Mouse (Mus musculus): Measurements from ENCODE around the gene Ampd2. TPM values are rescaled to one million over a fixed set of nuclear protein-coding genes. Genes with fewer than 3 reads are reported as not detected.

The Ampd2 gene
- 43.8 and 45.5 TPM in 2 replicates for polyA plus RNA-seq (2014; fragmentation: Nextera tagmentation; extraction: Ambion mirVana)

DNA sequence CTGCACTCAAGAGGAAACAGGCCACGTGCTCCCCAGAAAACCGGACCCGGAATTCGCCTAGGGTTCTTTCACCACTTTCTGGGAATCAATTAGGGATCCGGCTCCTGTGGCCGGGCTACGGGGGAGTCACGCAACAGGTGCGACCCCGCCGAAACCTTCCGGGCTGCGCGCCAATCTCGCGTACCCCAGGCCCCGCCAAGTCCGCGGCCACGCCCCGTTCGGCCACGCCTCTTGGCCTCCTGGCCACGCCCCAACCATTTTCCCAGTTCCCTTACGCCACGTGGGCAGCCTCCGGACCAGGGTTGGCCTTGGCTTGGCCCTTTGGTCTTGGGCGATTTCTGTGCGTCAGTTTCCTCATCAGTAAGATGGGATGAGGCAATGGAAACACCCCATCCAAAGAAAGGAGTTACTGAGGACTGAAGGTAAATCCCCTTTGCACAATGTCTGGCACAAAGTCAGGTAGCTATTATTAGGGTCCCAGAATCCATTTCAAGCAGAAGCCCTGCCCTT, at the start of gene Ampd2:
Ampd2 (minus strand) TSS at position 182 of the 510 bp plus-strand sequence.
- H3K4me1 ChIP-seq (replicated peaks; ENCODE audit: control insufficient read depth, insufficient read depth, low read length): peaks cover 41% of the 10 kb centered on the region
- H3K36me3 ChIP-seq (replicated peaks; ENCODE audit: control insufficient read depth, insufficient read depth): no peaks in the 10 kb centered on the region
- peak within 1 kb of the TSS; percentile 69 for H3K9ac ChIP-seq
- peak within 1 kb of the TSS; percentile 76 for H3K27ac ChIP-seq
- no peaks in the 10 kb centered on the region for H3K9me3 ChIP-seq (ENCODE audit: control insufficient read depth, low read length)
- peak within 1 kb of the TSS; percentile 42 for H3K4me3 ChIP-seq (replicated peaks; ENCODE audit: low read length)
- 0% methylated on average over 29 of the region's 29 CpGs for WGBS
- DNase-seq (ENCODE audit: low spot score): peak; percentile 52
- ATAC-seq (ENCODE audit: low FRiP score): no peak
- H3K4me2 ChIP-seq (replicated peaks): peak within 1 kb of the TSS; percentile 92
- H3K27me3 ChIP-seq (ENCODE audit: control insufficient read depth, insufficient read depth, low read length): no peaks in the 10 kb centered on the region

DNA sequence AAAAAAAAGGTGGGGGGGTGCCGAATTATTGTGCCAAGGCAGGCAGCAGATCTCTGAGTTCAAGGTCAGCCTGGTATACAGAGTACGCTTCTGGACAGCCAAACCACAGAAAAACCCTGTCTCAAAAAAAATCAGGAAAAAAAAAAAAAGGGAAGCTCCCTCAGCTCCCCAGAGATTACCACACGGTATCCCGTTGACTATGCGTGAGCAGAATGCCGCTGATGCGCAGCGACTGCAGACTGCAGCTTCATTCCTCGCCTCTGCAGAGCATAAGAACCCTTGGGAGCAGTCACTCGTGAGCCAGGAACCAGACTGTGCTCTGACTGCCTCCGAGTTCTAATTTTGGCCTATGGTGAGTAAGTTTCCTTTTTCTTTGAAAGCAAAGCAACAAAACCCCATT, 48.2 kb upstream of the Ampd2 start:
- Histone ChIP-seq H3K4me2 (replicated peaks) (peak overlapping the region; percentile 14; the same call in 1 of the 2 replicates), H3K27ac (peak overlapping the region; percentile 17; the same call in 1 of the 2 replicates)
- WGBS: 41% methylated on average over 11 of the region's 11 CpGs

GRCm38 (mm10) chr3:108132484-108132883, 46.0 kb upstream of the Ampd2 start:
- no peaks in the 10 kb centered on the region for H3K9me3 ChIP-seq (ENCODE audit: control insufficient read depth, low read length)

More for the DNA sequence above, 48.2 kb upstream of the Ampd2 start:
- no peak overlapping the region for H3K4me3 ChIP-seq (replicated peaks; ENCODE audit: low read length)
- H3K4me1 ChIP-seq (replicated peaks; ENCODE audit: control insufficient read depth, insufficient read depth, low read length): peaks cover 14% of the 10 kb centered on the region; the same call in 1 of the 2 replicates
- H3K27me3 ChIP-seq (ENCODE audit: control insufficient read depth, insufficient read depth, low read length): no peaks in the 10 kb centered on the region
- no peaks in the 10 kb centered on the region for H3K9me3 ChIP-seq (ENCODE audit: control insufficient read depth, low read length)
- no peaks in the 10 kb centered on the region; the same call in 1 of the 2 replicates for H3K36me3 ChIP-seq (replicated peaks; ENCODE audit: control insufficient read depth, insufficient read depth)
- ATAC-seq (ENCODE audit: low FRiP score) (no peak), DNase-seq (ENCODE audit: low spot score) (no peak)
- H3K9ac ChIP-seq: no peak overlapping the region

DNA sequence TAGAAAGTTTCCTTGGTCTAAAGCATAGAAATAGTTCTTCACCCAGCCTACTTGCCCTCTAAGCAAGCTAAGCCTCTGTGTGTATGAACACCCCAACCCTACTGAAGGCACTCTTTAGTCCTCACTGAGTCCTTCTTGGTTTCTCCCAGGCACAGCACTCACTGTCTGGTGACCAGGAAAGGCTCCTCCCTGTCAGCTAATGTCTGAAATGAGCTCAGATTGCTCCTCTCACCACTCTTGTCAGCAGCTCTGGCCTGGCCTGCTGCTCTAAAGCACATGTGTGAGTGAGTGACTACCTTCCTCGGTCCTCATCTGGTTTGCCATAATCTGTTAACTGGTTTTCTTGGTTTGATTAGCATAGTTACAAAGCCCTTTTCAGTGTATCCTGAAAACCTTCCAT, 45.4 kb upstream of the Ampd2 start:
- no peaks in the 10 kb centered on the region for H3K9me3 ChIP-seq (ENCODE audit: control insufficient read depth, low read length)
- H3K27me3 ChIP-seq (ENCODE audit: control insufficient read depth, insufficient read depth, low read length): no peaks in the 10 kb centered on the region
- ATAC-seq (ENCODE audit: low FRiP score) (no peak), DNase-seq (ENCODE audit: low spot score) (no peak)
- H3K4me3 ChIP-seq (replicated peaks; ENCODE audit: low read length): no peak overlapping the region
- H3K27ac ChIP-seq: no peak overlapping the region
- no peaks in the 10 kb centered on the region for H3K36me3 ChIP-seq (replicated peaks; ENCODE audit: control insufficient read depth, insufficient read depth)
- H3K4me1 ChIP-seq (replicated peaks; ENCODE audit: control insufficient read depth, insufficient read depth, low read length): peaks cover 14% of the 10 kb centered on the region; the same call in 1 of the 2 replicates
- H3K9ac ChIP-seq: no peak overlapping the region
- WGBS: 92% methylated on average over 1 of the region's 1 CpGs
- H3K4me2 ChIP-seq (replicated peaks): no peak overlapping the region

More at GRCm38 (mm10) chr3:108132484-108132883, 46.0 kb upstream of the Ampd2 start:
- no peaks in the 10 kb centered on the region for H3K27me3 ChIP-seq (ENCODE audit: control insufficient read depth, insufficient read depth, low read length)
- H3K4me1 ChIP-seq (replicated peaks; ENCODE audit: control insufficient read depth, insufficient read depth, low read length): peaks cover 14% of the 10 kb centered on the region; the same call in 1 of the 2 replicates
- ATAC-seq (ENCODE audit: low FRiP score): no peak
- no peak overlapping the region for H3K4me3 ChIP-seq (replicated peaks; ENCODE audit: low read length)
- DNase-seq (ENCODE audit: low spot score): no peak
- no peaks in the 10 kb centered on the region for H3K36me3 ChIP-seq (replicated peaks; ENCODE audit: control insufficient read depth, insufficient read depth)
- H3K4me2 ChIP-seq (replicated peaks): no peak overlapping the region
- H3K9ac ChIP-seq: no peak overlapping the region
- WGBS: 94% methylated on average over 1 of the region's 1 CpGs
- H3K27ac ChIP-seq: no peak overlapping the region

DNA sequence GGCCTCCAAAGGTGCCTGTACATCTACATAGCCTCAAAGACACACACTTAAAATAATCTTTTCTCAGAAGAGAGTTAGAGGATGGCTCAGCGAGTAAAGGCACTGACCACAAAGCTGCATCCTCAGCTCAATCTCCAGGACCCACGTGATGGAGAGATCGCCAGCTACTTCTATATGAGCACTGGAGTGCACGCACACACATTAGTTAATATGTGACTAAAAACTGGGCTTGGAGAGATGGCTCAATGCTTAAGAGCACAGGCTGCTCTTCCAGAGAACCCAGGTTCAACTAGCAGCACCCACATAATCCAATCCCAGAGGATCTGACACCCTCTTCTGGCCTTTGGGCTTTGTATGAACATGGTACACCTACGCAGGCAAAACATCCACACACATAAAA, 44.8 kb upstream of the Ampd2 start:
- Histone ChIP-seq H3K27me3 (ENCODE audit: control insufficient read depth, insufficient read depth, low read length) (no peaks in the 10 kb centered on the region), H3K4me2 (replicated peaks) (no peak overlapping the region), H3K4me1 (replicated peaks; ENCODE audit: control insufficient read depth, insufficient read depth, low read length) (peaks cover 14% of the 10 kb centered on the region; the same call in 1 of the 2 replicates), H3K36me3 (replicated peaks; ENCODE audit: control insufficient read depth, insufficient read depth) (no peaks in the 10 kb centered on the region), H3K27ac (no peak overlapping the region), H3K9ac (no peak overlapping the region), H3K4me3 (replicated peaks; ENCODE audit: low read length) (no peak overlapping the region), H3K9me3 (ENCODE audit: control insufficient read depth, low read length) (no peaks in the 10 kb centered on the region)
- 80% methylated on average over 5 of the region's 5 CpGs for WGBS
- ATAC-seq (ENCODE audit: low FRiP score) (no peak), DNase-seq (ENCODE audit: low spot score) (no peak)

- Histone ChIP-seq H3K36me3 (replicated peaks; ENCODE audit: control insufficient read depth, insufficient read depth) (no peaks in the 10 kb centered on the region), H3K9me3 (ENCODE audit: control insufficient read depth, low read length) (no peaks in the 10 kb centered on the region), H3K9ac (no peak overlapping the region), H3K27me3 (ENCODE audit: control insufficient read depth, insufficient read depth, low read length) (no peaks in the 10 kb centered on the region), H3K27ac (no peak overlapping the region), H3K4me1 (replicated peaks; ENCODE audit: control insufficient read depth, insufficient read depth, low read length) (peaks cover 12% of the 10 kb centered on the region; the same call in 1 of the 2 replicates), H3K4me2 (replicated peaks) (no peak overlapping the region), H3K4me3 (replicated peaks; ENCODE audit: low read length) (no peak overlapping the region)
- DNase-seq (ENCODE audit: low spot score) (no peak), ATAC-seq (ENCODE audit: low FRiP score) (no peak)
- WGBS: 95% methylated on average over 4 of the region's 4 CpGs
These were observed 43.4 kb upstream of the Ampd2 start for GRCm38 (mm10) chr3:108129804-108130203.

- H3K4me2 ChIP-seq (replicated peaks): no peak overlapping the region
- H3K4me3 ChIP-seq (replicated peaks; ENCODE audit: low read length): no peak overlapping the region
- ATAC-seq (ENCODE audit: low FRiP score): no peak
- H3K9me3 ChIP-seq (ENCODE audit: control insufficient read depth, low read length): no peaks in the 10 kb centered on the region
- no peaks in the 10 kb centered on the region for H3K36me3 ChIP-seq (replicated peaks; ENCODE audit: control insufficient read depth, insufficient read depth)
- peaks cover 8% of the 10 kb centered on the region; the same call in 1 of the 2 replicates for H3K4me1 ChIP-seq (replicated peaks; ENCODE audit: control insufficient read depth, insufficient read depth, low read length)
- 87% methylated on average over 4 of the region's 4 CpGs for WGBS
- H3K9ac ChIP-seq: no peak overlapping the region
- H3K27ac ChIP-seq: no peak overlapping the region
- DNase-seq (ENCODE audit: low spot score): no peak
- no peaks in the 10 kb centered on the region for H3K27me3 ChIP-seq (ENCODE audit: control insufficient read depth, insufficient read depth, low read length)
These were observed 42.9 kb upstream of the Ampd2 start for GRCm38 (mm10) chr3:108129367-108129766.

- ATAC-seq (ENCODE audit: low FRiP score): no peak
- no peak overlapping the region for H3K4me2 ChIP-seq (replicated peaks)
- no peaks in the 10 kb centered on the region for H3K9me3 ChIP-seq (ENCODE audit: control insufficient read depth, low read length)
These were observed 42.1 kb upstream of the Ampd2 start for GRCm38 (mm10) chr3:108128520-108128919.

DNA sequence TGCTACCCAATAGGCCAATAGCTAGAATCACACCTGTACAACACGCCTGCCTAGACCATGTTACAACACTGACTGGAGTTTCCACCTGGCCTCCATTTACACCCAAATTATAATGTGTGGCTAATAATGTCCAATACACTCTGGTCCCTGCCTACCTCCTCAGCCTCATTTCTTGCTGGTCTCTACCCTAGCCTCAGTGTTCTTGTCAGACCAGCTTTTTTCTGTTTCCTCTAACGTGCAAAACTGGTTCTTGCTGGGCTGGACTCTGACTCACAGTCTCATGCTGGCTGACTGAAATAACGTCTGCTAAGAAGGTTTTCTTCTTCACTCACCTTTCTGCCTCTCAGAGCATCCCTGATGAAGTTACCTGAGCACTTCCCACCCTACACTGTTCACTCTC, 39.9 kb upstream of the Ampd2 start:
- H3K4me1 ChIP-seq (replicated peaks; ENCODE audit: control insufficient read depth, insufficient read depth, low read length): no peaks in the 10 kb centered on the region
- H3K9me3 ChIP-seq (ENCODE audit: control insufficient read depth, low read length): no peaks in the 10 kb centered on the region
- WGBS: 91% methylated on average over 3 of the region's 3 CpGs
- H3K9ac ChIP-seq: no peak overlapping the region
- no peak for DNase-seq (ENCODE audit: low spot score)
- no peak for ATAC-seq (ENCODE audit: low FRiP score)
- peaks cover 18% of the 10 kb centered on the region for H3K36me3 ChIP-seq (replicated peaks; ENCODE audit: control insufficient read depth, insufficient read depth)
- H3K27ac ChIP-seq: no peak overlapping the region
- H3K4me3 ChIP-seq (replicated peaks; ENCODE audit: low read length): no peak overlapping the region
- no peaks in the 10 kb centered on the region for H3K27me3 ChIP-seq (ENCODE audit: control insufficient read depth, insufficient read depth, low read length)
- H3K4me2 ChIP-seq (replicated peaks): no peak overlapping the region

More at GRCm38 (mm10) chr3:108128520-108128919, 42.1 kb upstream of the Ampd2 start:
- Histone ChIP-seq H3K9ac (no peak overlapping the region), H3K4me3 (replicated peaks; ENCODE audit: low read length) (no peak overlapping the region), H3K4me1 (replicated peaks; ENCODE audit: control insufficient read depth, insufficient read depth, low read length) (0 out of 2 replicates have a peak, but pooled peaks cover 3% of the 10 kb centered on the region), H3K36me3 (replicated peaks; ENCODE audit: control insufficient read depth, insufficient read depth) (no peaks in the 10 kb centered on the region), H3K27me3 (ENCODE audit: control insufficient read depth, insufficient read depth, low read length) (no peaks in the 10 kb centered on the region), H3K27ac (no peak overlapping the region)
- no peak for DNase-seq (ENCODE audit: low spot score)
- WGBS: 91% methylated on average over 5 of the region's 5 CpGs

All from hindbrain, embryonic 14.5 days (tissue).